Mouse (Mus musculus): ENCODE measurements around the gene Cotl1. TPM values are rescaled to one million over a fixed set of nuclear protein-coding genes. Genes with fewer than 3 reads are reported as not detected.

Cotl1 gene
- polyA plus RNA-seq, 1 experiment from 2014 or later, result 158 TPM

DNA sequence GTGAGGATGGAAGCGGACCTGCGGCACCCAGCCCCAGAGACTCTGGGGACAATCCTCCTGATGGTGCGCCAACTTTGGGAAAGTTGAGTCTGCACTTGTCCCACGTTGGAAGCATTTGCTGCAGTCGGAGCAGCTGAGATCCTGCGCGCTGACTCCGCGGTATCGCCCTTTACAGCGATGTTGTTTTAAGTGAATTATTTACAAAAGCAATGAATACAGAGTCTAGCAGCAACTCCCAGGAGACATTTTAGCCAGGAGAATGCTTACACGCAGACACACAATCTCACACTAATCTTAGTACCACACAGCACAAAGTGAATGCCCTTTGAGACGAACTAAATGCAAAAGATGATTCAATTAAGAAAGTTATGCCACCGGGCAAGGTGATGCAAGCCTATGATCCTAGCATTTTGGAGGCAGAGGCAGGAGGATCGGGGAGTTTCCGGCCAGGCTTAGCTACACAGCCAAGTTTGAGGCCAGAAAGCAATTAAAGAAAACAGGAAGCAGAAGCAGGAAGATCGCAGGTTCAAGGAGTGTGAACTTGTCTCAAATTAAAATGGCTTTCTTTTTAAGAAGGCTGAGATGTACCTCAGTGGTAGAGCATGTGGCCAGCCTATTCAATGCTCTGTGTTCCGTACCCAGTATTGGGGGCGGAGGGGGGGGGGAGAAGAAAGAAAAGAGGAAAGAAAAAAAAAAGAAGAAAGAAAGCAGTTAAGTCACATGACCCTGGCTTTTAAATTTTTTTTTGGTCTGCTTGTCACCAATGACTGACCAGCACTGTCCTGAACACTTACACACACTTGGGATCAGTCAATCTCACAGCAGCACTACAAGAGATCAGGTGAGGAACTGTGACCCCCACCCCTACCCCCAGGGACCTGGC lies 2.0 kb downstream of the Cotl1 start:
- 40% methylated on average over 19 of the region's 19 CpGs for WGBS
- Histone ChIP-seq H3K4me2 (peak overlapping the region; percentile 85), H3K27me3 (replicated peaks) (no peaks in the 10 kb centered on the region), H3K4me3 (replicated peaks) (peak overlapping the region; percentile 77), H3K27ac (replicated peaks) (peak overlapping the region; percentile 86), H3K9ac (replicated peaks) (peak overlapping the region; percentile 85), H3K9me3 (replicated peaks) (no peaks in the 10 kb centered on the region), H3K4me1 (peaks cover 67% of the 10 kb centered on the region), H3K36me3 (peaks cover 7% of the 10 kb centered on the region; the same call in 1 of the 2 replicates)
- no peak for ATAC-seq (ENCODE audit: low FRiP score)

DNA sequence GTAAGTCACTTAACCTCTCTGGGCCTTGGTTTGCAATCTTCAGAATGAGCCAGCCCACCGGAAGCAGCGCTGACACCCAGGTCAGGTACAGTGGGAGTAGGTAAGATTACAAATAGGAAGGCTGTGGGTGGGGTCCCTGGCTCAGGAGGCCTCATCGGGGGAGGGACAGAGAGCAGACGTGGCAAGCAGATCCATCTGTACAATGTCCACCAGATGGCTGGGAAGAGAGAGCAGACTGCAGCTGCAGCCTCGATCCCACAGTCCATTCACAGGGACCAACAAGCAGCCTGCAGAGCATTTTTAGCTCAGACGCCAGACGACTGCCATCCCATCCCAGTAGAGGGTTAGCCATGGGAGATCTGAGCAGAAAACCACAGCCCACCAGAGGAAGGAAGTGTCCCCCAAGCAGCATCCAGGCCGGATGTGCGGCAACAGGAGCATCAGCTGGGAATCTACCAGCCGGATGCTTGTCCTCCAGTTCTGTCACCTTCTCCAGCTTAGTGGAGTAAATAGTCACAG lies 2.7 kb downstream of the Cotl1 start:
- Histone ChIP-seq H3K9me3 (replicated peaks) (no peaks in the 10 kb centered on the region), H3K27me3 (replicated peaks) (no peaks in the 10 kb centered on the region), H3K4me3 (replicated peaks) (peak overlapping the region; percentile 77), H3K36me3 (peaks cover 7% of the 10 kb centered on the region; the same call in 1 of the 2 replicates), H3K4me1 (peaks cover 74% of the 10 kb centered on the region), H3K9ac (replicated peaks) (peak overlapping the region; percentile 40), H3K4me2 (peak overlapping the region; percentile 85), H3K27ac (replicated peaks) (peak overlapping the region; percentile 24; the same call in 1 of the 2 replicates)
- WGBS, result 39% methylated on average over 10 of the region's 10 CpGs
- ATAC-seq (ENCODE audit: low FRiP score), result no peak

GRCm38 (mm10) chr8:119836831-119837230 lies 3.5 kb downstream of the Cotl1 start:
- 68% methylated on average over 4 of the region's 4 CpGs for WGBS
- peak overlapping the region; percentile 85 for H3K4me2 ChIP-seq
- no peak for ATAC-seq (ENCODE audit: low FRiP score)
- H3K27ac ChIP-seq (replicated peaks), result no peak overlapping the region
- H3K9me3 ChIP-seq (replicated peaks), result no peaks in the 10 kb centered on the region
- no peak overlapping the region for H3K4me3 ChIP-seq (replicated peaks)
- peak overlapping the region; percentile 37; the same call in 1 of the 2 replicates for H3K9ac ChIP-seq (replicated peaks)
- no peaks in the 10 kb centered on the region for H3K27me3 ChIP-seq (replicated peaks)
- H3K4me1 ChIP-seq, result peaks cover 82% of the 10 kb centered on the region
- H3K36me3 ChIP-seq, result peaks cover 7% of the 10 kb centered on the region; the same call in 1 of the 2 replicates

DNA sequence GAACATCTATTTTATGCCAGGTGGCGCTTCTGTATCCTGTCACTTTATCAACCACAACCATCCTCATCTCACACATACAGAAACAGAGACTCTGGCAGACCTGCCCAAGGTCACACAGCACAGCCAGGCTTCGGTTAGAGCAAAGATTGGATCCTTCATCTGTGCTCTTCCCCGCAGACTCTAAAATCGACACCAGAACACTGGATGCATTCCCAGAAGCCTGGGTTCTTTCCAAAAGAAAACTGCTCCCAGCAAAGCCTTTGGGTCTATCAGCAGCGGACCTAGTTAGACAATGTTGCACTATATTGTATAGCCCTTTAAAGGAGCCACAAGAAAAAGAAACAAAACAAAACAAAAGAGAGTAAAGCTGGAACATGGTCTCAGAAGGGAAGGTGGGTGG lies 5.1 kb downstream of the Cotl1 start:
- Histone ChIP-seq H3K27ac (replicated peaks) (no peak overlapping the region), H3K36me3 (peaks cover 7% of the 10 kb centered on the region; the same call in 1 of the 2 replicates), H3K4me1 (peaks cover 87% of the 10 kb centered on the region), H3K4me3 (replicated peaks) (no peak overlapping the region), H3K4me2 (no peak overlapping the region), H3K9me3 (replicated peaks) (no peaks in the 10 kb centered on the region), H3K27me3 (replicated peaks) (no peaks in the 10 kb centered on the region), H3K9ac (replicated peaks) (no peak overlapping the region)
- ATAC-seq (ENCODE audit: low FRiP score), result no peak
- 80% methylated on average over 5 of the region's 5 CpGs for WGBS

DNA sequence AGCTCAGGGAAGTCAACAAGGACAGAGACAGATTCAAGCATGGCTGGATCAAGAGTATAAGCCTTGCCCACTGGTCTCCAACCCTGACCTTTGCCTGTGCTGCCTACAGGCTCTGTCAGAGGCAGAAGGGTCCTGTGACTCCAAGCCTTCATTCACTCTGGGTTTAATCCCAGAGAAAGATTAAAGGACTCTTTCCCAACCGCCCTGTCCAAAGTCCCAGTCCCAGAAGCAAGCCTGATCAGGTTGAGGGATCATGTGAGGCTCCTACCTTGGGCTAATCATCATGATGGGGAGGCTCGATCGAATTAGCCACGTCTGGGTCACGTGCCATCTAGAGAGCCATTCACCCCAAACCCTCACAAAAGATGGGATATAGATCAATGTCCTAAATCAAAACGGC lies 5.7 kb downstream of the Cotl1 start:
- Histone ChIP-seq H3K9ac (replicated peaks) (no peak overlapping the region), H3K4me1 (peaks cover 93% of the 10 kb centered on the region), H3K27ac (replicated peaks) (no peak overlapping the region), H3K36me3 (peaks cover 7% of the 10 kb centered on the region; the same call in 1 of the 2 replicates), H3K9me3 (replicated peaks) (no peaks in the 10 kb centered on the region), H3K4me3 (replicated peaks) (no peak overlapping the region), H3K27me3 (replicated peaks) (no peaks in the 10 kb centered on the region), H3K4me2 (no peak overlapping the region)
- WGBS, result 83% methylated on average over 6 of the region's 6 CpGs
- ATAC-seq (ENCODE audit: low FRiP score), result no peak

GRCm38 (mm10) chr8:119832931-119833330 lies 7.4 kb downstream of the Cotl1 start:
- peaks cover 93% of the 10 kb centered on the region for H3K4me1 ChIP-seq
- no peaks in the 10 kb centered on the region for H3K27me3 ChIP-seq (replicated peaks)
- no peak overlapping the region; the same call in 1 of the 2 replicates for H3K27ac ChIP-seq (replicated peaks)
- H3K36me3 ChIP-seq, result peaks cover 7% of the 10 kb centered on the region; the same call in 1 of the 2 replicates
- no peak overlapping the region for H3K4me3 ChIP-seq (replicated peaks)
- H3K9ac ChIP-seq (replicated peaks), result no peak overlapping the region
- H3K4me2 ChIP-seq, result no peak overlapping the region; the same call in 1 of the 2 replicates
- no peaks in the 10 kb centered on the region for H3K9me3 ChIP-seq (replicated peaks)
- no peak for ATAC-seq (ENCODE audit: low FRiP score)
- WGBS, result 17% methylated on average over 5 of the region's 5 CpGs

- Histone ChIP-seq H3K4me3 (replicated peaks) (no peak overlapping the region), H3K27ac (replicated peaks) (peak overlapping the region; percentile 73), H3K9ac (replicated peaks) (0 out of 2 replicates have a peak overlapping the region, but pooled peaks have one; percentile 34), H3K4me1 (peaks cover 93% of the 10 kb centered on the region), H3K36me3 (peaks cover 7% of the 10 kb centered on the region; the same call in 1 of the 2 replicates), H3K9me3 (replicated peaks) (no peaks in the 10 kb centered on the region), H3K27me3 (replicated peaks) (no peaks in the 10 kb centered on the region), H3K4me2 (peak overlapping the region; percentile 43)
- WGBS, result 28% methylated on average over 7 of the region's 7 CpGs
- ATAC-seq (ENCODE audit: low FRiP score), result 0 out of 2 replicates have a peak, but pooled peaks have one; percentile 20
Observed at GRCm38 (mm10) chr8:119832101-119832617, 8.2 kb downstream of the Cotl1 start.

- 18% methylated on average over 20 of the region's 20 CpGs for WGBS
- peak overlapping the region; percentile 73 for H3K27ac ChIP-seq (replicated peaks)
- H3K4me2 ChIP-seq, result peak overlapping the region; percentile 43
- no peaks in the 10 kb centered on the region for H3K9me3 ChIP-seq (replicated peaks)
- H3K4me3 ChIP-seq (replicated peaks), result no peak overlapping the region
- peaks cover 86% of the 10 kb centered on the region for H3K4me1 ChIP-seq
- H3K36me3 ChIP-seq, result peaks cover 7% of the 10 kb centered on the region; the same call in 1 of the 2 replicates
- no peaks in the 10 kb centered on the region for H3K27me3 ChIP-seq (replicated peaks)
- ATAC-seq (ENCODE audit: low FRiP score), result peak; percentile 57
- H3K9ac ChIP-seq (replicated peaks), result 0 out of 2 replicates have a peak overlapping the region, but pooled peaks have one; percentile 34
Observed at GRCm38 (mm10) chr8:119831336-119831995, 8.9 kb downstream of the Cotl1 start.

- Histone ChIP-seq H3K9ac (replicated peaks) (no peak overlapping the region), H3K9me3 (replicated peaks) (no peaks in the 10 kb centered on the region), H3K27me3 (replicated peaks) (no peaks in the 10 kb centered on the region), H3K4me2 (no peak overlapping the region; the same call in 1 of the 2 replicates), H3K4me1 (peaks cover 82% of the 10 kb centered on the region), H3K27ac (replicated peaks) (no peak overlapping the region), H3K36me3 (peaks cover 7% of the 10 kb centered on the region; the same call in 1 of the 2 replicates), H3K4me3 (replicated peaks) (no peak overlapping the region)
- ATAC-seq (ENCODE audit: low FRiP score), result no peak
- WGBS, result 43% methylated on average over 7 of the region's 7 CpGs
Observed at GRCm38 (mm10) chr8:119830589-119830988, 9.8 kb downstream of the Cotl1 start.

- peaks cover 82% of the 10 kb centered on the region for H3K4me1 ChIP-seq
- H3K9ac ChIP-seq (replicated peaks), result no peak overlapping the region
- no peak for ATAC-seq (ENCODE audit: low FRiP score)
- H3K27ac ChIP-seq (replicated peaks), result no peak overlapping the region; the same call in 1 of the 2 replicates
- H3K9me3 ChIP-seq (replicated peaks), result no peaks in the 10 kb centered on the region
- peaks cover 7% of the 10 kb centered on the region; the same call in 1 of the 2 replicates for H3K36me3 ChIP-seq
- H3K4me2 ChIP-seq, result no peak overlapping the region
- 33% methylated on average over 16 of the region's 16 CpGs for WGBS
- H3K27me3 ChIP-seq (replicated peaks), result no peaks in the 10 kb centered on the region
- no peak overlapping the region for H3K4me3 ChIP-seq (replicated peaks)
Observed at GRCm38 (mm10) chr8:119829870-119830580, 10.3 kb downstream of the Cotl1 start.
